Mouse (Mus musculus) right cerebral cortex, postnatal 4 days (tissue): ENCODE measurements around the gene Nubpl.
"Not testable (repeated sequence)": the region's sequence is repeated elsewhere in the genome, so short reads cannot be mapped to it uniquely, and the experiment has no call there.

Experiments
- DNase-seq: peaks from one replicate; pipeline ENCODE4 v3.0.0-alpha.2; 2022

Gene Nubpl

GRCm38 (mm10) chr12:52097650-52098070, at the start of gene Nubpl:
Nubpl (plus strand) TSS chr12:52097737.
- DNase-seq: peak; percentile 98

GRCm38 (mm10) chr12:52049324-52049723, 48.2 kb upstream of the Nubpl start:
- DNase-seq: no peak

GRCm38 (mm10) chr12:52079296-52079695, 18.2 kb upstream of the Nubpl start:
- not testable (repeated sequence) for DNase-seq

- no peak for DNase-seq
These were observed 388 bp upstream of the Nubpl start for GRCm38 (mm10) chr12:52097049-52097649.

GRCm38 (mm10) chr12:52120276-52120675, 22.7 kb downstream of the Nubpl start:
- DNase-seq: no peak

- no peak for DNase-seq
These were observed 28.9 kb downstream of the Nubpl start for GRCm38 (mm10) chr12:52126407-52126806.

GRCm38 (mm10) chr12:52129072-52129471, 31.5 kb downstream of the Nubpl start:
- DNase-seq: no peak

GRCm38 (mm10) chr12:52132256-52132655, 34.7 kb downstream of the Nubpl start:
- DNase-seq: peak; percentile 29

- no peak for DNase-seq
These were observed 40.8 kb downstream of the Nubpl start for GRCm38 (mm10) chr12:52138296-52138695.

- DNase-seq: no peak
These were observed 49.1 kb downstream of the Nubpl start for GRCm38 (mm10) chr12:52146639-52147038.

GRCm38 (mm10) chr12:52149448-52149847, 51.9 kb downstream of the Nubpl start:
- no peak for DNase-seq

GRCm38 (mm10) chr12:52152071-52152470, 54.5 kb downstream of the Nubpl start:
- no peak for DNase-seq

GRCm38 (mm10) chr12:52154906-52155305, 57.4 kb downstream of the Nubpl start:
- DNase-seq: no peak

GRCm38 (mm10) chr12:52164414-52164813, 66.9 kb downstream of the Nubpl start:
- DNase-seq: no peak

- no peak for DNase-seq
These were observed 88.8 kb downstream of the Nubpl start for GRCm38 (mm10) chr12:52186205-52186793.

GRCm38 (mm10) chr12:52186963-52187590, 89.5 kb downstream of the Nubpl start:
- no peak for DNase-seq

- no peak for DNase-seq
These were observed 100.9 kb downstream of the Nubpl start for GRCm38 (mm10) chr12:52198471-52198870.

- DNase-seq: no peak
These were observed 111.6 kb downstream of the Nubpl start for GRCm38 (mm10) chr12:52209121-52209610.

- DNase-seq: no peak
These were observed 113.6 kb downstream of the Nubpl start for GRCm38 (mm10) chr12:52211144-52211543.

- no peak for DNase-seq
These were observed 117.3 kb downstream of the Nubpl start for GRCm38 (mm10) chr12:52214837-52215236.

GRCm38 (mm10) chr12:52224954-52225353, 127.4 kb downstream of the Nubpl start:
- DNase-seq: no peak

- DNase-seq: no peak
These were observed 131.2 kb downstream of the Nubpl start for GRCm38 (mm10) chr12:52228746-52229145.

GRCm38 (mm10) chr12:52231929-52232328, 134.4 kb downstream of the Nubpl start:
- not testable (repeated sequence) for DNase-seq

- no peak for DNase-seq
These were observed 145.2 kb downstream of the Nubpl start for GRCm38 (mm10) chr12:52242712-52243111.
